Mouse (Mus musculus): Measurements from ENCODE around the gene Olfr351.

Gene Olfr351

GRCm38 (mm10) chr2:36862560-36862959 is at the start of gene Olfr351:
TSS of gene Olfr351 (minus strand) at chr2:36862660.
- CTCF ChIA-PET: no interaction called here
- POLR2A ChIA-PET: no interaction called here

DNA sequence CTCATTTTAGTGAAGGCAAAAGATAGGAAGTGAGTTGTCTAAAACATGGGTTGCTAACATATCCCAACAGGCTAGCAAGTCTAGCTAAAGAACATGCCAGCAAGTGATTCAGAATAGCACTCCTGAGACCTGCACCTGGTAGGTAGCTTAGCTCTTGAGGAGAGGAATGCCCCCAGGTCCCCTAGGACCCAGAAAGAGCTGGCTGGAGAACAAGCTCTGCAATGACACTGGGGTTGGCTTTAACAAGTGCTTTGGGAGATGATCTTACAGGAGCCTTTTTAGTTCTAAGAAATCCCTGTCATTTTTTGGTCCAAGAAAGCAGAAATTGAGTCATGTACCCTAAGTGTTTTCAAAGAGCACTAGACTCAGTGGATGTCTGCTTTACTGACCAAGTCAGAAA is 42.9 kb upstream of the Olfr351 start, which contains the start of gene Olfr354:
Gene Olfr354 (plus strand): TSS at position 301 of the 400 bp plus-strand sequence.
- CTCF ChIA-PET: no interaction called here
- POLR2A ChIA-PET: no interaction called here

DNA sequence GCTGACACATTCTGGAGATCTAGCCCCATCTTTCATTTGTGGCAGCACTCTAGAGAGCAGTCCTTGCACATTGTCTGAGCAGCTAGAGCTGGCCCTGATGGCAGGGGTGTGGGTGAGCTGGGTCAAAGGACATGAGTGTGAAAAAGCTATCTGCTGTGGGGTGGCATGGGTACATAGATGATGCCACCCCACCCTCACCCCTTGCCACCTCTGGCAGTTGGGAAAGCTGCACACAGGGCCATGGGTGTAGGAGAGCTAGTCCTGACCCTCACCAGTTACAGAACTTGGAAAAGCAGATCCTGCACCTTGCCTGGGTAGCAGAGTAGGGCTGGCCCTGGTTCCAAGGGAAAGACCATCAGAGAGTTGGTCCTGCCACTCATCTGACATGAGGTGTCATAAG is 34.7 kb upstream of the Olfr351 start:
- ChIA-PET CTCF (no interaction called here), POLR2A (no interaction called here)

GRCm38 (mm10) chr2:36892836-36893235 is 30.4 kb upstream of the Olfr351 start, which contains the start of gene Olfr353:
TSS of gene Olfr353 (minus strand) at chr2:36892936.
- ChIA-PET POLR2A (no interaction called here), CTCF (no interaction called here)

DNA sequence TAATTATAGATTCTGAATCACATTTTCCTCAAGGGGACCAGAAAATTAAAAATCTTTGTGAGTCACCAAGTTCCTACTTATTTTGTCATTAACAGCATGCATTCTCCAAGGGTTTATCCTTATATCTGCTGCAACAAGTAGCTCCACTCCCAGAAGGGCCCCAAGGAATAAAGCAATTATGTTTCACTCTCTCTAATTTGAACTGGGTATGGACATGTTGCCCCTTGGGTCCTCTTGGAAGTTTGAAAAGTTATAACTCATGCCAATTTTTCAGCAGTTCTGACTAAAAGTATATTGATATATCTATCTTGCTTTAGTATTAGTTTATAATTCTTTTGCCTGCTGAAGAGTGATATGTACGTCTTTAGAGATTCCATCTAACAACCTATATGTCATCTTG is 5.7 kb upstream of the Olfr351 start, which contains the start of gene Olfr352:
Gene Olfr352 (plus strand): TSS at position 301 of the 400 bp plus-strand sequence.
- CTCF ChIA-PET: no interaction called here
- POLR2A ChIA-PET: no interaction called here

DNA sequence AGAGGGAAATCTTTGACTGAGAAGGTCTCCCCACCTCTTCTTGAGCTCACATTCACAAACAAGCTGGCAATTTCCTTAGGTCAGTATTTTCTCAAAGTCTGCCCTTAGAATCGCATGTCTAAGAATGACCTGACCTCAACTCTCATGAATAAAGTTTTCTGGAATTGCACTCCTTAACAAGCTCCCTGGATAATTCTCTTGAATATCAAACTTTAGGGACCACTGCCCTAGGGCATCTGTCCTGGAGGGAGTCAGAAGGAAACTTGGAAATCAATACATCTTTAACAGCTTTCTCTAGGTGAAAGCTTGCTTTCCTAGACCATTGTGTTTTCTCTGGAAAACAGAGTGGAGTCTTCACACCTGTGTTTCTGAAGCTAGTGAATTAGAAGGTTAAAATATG is 16.4 kb downstream of the Olfr351 start, which contains the start of gene Olfr350:
Gene Olfr350 (plus strand): TSS at position 301 of the 400 bp plus-strand sequence.
- POLR2A ChIA-PET: interaction anchor here in 1 of 4 experiments (0.5 kb wide), 1 partner anchor 1294 kb away, joined by 4 read pairs; no protein-coding TSS in a partner anchor
- CTCF ChIA-PET: interaction anchor here in 1 of 4 experiments (0.6 kb wide), 1 partner anchor 1909 kb away, joined by 6 read pairs; no protein-coding TSS in a partner anchor

DNA sequence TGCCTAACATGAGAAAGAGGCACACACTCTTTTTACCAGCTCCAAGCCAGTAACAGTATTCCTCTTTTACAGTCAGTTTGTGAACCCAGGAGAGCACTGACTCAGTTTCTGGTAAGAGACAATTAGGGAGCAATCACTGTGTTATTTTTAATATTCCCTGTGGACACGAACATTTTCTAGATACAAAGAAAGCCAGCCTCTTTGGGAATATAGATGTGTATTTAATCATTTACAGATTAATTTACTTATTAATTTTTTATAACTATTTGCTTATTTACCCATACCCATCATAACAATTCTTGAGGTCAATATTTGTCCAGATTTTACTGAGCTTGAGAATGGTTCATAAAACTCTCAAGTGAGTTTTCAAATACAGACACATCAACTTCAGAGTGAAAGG is 45.5 kb downstream of the Olfr351 start, which contains the start of gene Olfr3:
Gene Olfr3 (minus strand): TSS at position 101 of the 400 bp plus-strand sequence.
- POLR2A ChIA-PET: no interaction called here
- CTCF ChIA-PET: no interaction called here
